Mouse (Mus musculus): Measurements from ENCODE around the gene Nanp.

The Nanp gene

DNA sequence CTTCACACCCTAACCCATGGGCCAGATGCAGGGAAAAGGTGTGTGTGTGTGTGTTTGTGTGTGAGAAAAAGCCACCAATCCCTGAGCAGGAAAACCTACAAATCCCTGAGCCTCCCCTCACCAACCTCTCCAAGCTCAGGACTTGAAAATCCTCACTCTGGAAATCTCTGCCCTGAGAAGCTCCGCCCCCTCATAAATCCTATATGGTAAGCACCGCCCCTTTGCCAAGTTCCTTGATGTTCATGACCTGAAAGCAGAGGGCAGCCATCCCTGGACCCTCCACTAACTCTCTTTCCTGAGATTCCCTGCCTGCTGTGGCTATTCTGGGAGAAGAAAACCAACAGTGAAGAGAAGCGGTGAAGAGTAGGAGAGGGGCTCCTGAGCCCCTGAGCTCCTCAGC lies 40.2 kb downstream of the Nanp start:
- DNase-seq (ENCODE audit: low read depth, low spot score), result no peak

GRCm38 (mm10) chr2:150997618-150998017 lies 41.6 kb downstream of the Nanp start:
- no peak for DNase-seq (ENCODE audit: low read depth, low spot score)

DNA sequence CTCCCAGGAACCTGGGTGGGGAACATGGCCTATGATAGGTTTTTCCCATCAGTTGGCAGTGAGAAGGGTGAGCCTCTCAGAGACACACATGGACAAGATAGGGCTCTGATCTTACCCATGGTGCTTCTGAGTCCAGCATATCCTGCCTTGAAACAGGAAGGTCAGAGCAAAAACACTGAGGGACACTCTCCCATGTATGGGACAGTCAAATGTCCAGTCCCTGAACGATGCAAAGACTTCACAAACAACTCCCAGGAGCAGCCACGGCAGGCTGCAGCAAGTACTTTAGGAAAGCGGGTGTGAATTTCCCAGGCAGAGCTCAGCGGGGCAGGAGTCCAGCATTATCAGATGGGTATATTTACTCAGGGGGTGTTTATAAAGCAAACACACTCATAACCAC lies 43.9 kb downstream of the Nanp start:
- DNase-seq (ENCODE audit: low read depth, low spot score), result no peak

GRCm38 (mm10) chr2:150991050-150991449 lies 48.1 kb downstream of the Nanp start:
- no peak for DNase-seq (ENCODE audit: low read depth, low spot score)

DNA sequence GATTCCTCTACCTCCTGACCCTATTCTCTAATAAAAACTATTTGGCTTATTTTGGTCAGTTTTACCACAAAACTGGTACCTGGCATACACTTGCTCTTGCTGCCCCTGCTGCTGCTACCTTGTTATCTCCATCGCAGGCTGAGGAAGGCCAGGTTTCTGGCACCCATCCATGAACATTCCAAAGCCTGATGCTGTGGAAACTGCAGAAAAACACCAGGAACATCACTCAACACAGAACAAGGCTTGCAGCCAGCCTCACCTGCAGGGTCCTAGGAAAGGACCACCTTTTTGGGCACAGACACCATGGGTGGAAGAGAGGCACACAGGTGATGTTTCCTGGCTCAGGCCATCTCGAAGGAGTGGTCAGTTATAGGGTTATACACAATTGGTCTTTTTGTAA lies 48.7 kb downstream of the Nanp start:
- no peak for DNase-seq (ENCODE audit: low read depth, low spot score)

GRCm38 (mm10) chr2:150985359-150985758 lies 53.8 kb downstream of the Nanp start:
- DNase-seq (ENCODE audit: low read depth, low spot score), result no peak

DNA sequence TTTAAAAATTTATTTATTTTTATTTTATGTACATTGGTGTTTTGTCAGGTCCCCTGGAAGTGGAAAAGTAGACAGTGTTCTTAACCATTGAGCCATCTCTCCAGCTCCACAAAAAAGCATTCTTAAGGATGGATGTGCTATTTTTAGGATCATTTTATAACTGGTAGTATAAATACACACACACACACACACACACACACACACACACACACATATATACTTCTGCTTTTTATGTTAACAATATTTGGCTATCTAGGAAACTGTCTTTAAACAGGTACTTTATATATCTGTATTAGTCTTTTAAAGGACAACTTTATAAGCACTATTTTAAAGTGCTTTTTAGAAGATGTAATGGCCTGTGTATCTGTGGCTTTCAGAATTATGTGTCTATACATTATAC lies 57.1 kb downstream of the Nanp start:
- no peak for DNase-seq (ENCODE audit: low read depth, low spot score)

- DNase-seq (ENCODE audit: low read depth, low spot score), result no peak
These were observed 57.7 kb downstream of the Nanp start for GRCm38 (mm10) chr2:150981524-150981923.

- no peak for DNase-seq (ENCODE audit: low read depth, low spot score)
These were observed 59.2 kb downstream of the Nanp start for GRCm38 (mm10) chr2:150979861-150980620.
